Mouse (Mus musculus) midbrain, embryonic 14.5 days (tissue): Measurements from ENCODE around the gene Deaf1. TPM values are rescaled to one million over a fixed set of nuclear protein-coding genes. Genes with fewer than 3 reads are reported as not detected.

Experiments used
- ATAC-seq: fragments of 200-750 bp; cut with Nextera tagmentation; 2 replicates; pipeline ENCODE4 v1.8.0; 2017; ENCODE audit warnings: moderate number of reproducible peaks, moderate library complexity; ENCODE audit not compliant: low FRiP score, low TSS enrichment
- DNase-seq: peaks from one replicate; pipeline ENCODE4 v3.0.0-alpha.2; 2015
- H3K27ac ChIP-seq: fragments of 300-500 bp; sonication (generic); replicated peaks from 2 replicates; pipeline ENCODE4 v1.5.1; 2014; ENCODE audit warnings: mild to moderate bottlenecking, low read depth, low read length, moderate library complexity
- H3K27me3 ChIP-seq: fragments of 300-500 bp; sonication (generic); 2 replicates; pipeline ENCODE4 v1.6.1; 2014; ENCODE audit warnings: low read length, control low read depth, mixed read lengths; ENCODE audit not compliant: control insufficient read depth, insufficient read depth
- H3K36me3 ChIP-seq: fragments of 300-500 bp; sonication (generic); 2 replicates; pipeline ENCODE4 v1.6.1; 2014; ENCODE audit warnings: low read length, control low read depth; ENCODE audit not compliant: control insufficient read depth, insufficient read depth
- H3K4me1 ChIP-seq: fragments of 300-500 bp; sonication (generic); 2 replicates; pipeline ENCODE4 v1.6.1; 2014; ENCODE audit warnings: mild to moderate bottlenecking, antibody characterized with exemption, low read length, control low read depth; ENCODE audit not compliant: control insufficient read depth, insufficient read depth
- H3K4me2 ChIP-seq: fragments of 300-500 bp; sonication (generic); 2 replicates; pipeline ENCODE4 v1.6.1; 2014; ENCODE audit warnings: mild to moderate bottlenecking, low read length, moderate library complexity
- H3K4me3 ChIP-seq: fragments of 300-500 bp; sonication (generic); replicated peaks from 2 replicates; pipeline ENCODE4 v1.5.1; 2014; ENCODE audit warnings: low read depth, low read length
- H3K9ac ChIP-seq: fragments of 300-500 bp; sonication (generic); replicated peaks from 2 replicates; pipeline ENCODE4 v1.6.1; 2014; ENCODE audit warnings: mild to moderate bottlenecking, low read length, moderate library complexity
- H3K9me3 ChIP-seq: fragments of 300-500 bp; sonication (generic); 2 replicates; pipeline ENCODE4 v1.6.1; 2016; ENCODE audit warnings: low read length, control low read depth, mixed read lengths; ENCODE audit not compliant: control insufficient read depth
- WGBS: fragments of 180-500 bp; shearing (Covaris S2); extraction: QIAGEN DNeasy Blood & Tissue Kit; methylation state at CpG from one replicate; pipeline ENCODE4 v1.1.7; 2014; 5-methylcytosine and 5-hydroxymethylcytosine counted together
- polyA plus RNA-seq: library from polyadenylated mRNA; unstranded; fragments of >200 nt; fragmentation: Nextera tagmentation; extraction: Ambion mirVana; gene quantifications from 2 replicates; pipeline ENCODE4 v1.2.1, GENCODE M21; 2014

Deaf1 gene
- polyA plus RNA-seq, 1 experiment from 2014 or later, result 180 TPM

- no peaks in the 10 kb centered on the region for H3K9me3 ChIP-seq
- no peaks in the 10 kb centered on the region for H3K36me3 ChIP-seq
- no peaks in the 10 kb centered on the region for H3K4me1 ChIP-seq
- no peak for DNase-seq
- no peaks in the 10 kb centered on the region; the same call in 1 of the 2 replicates for H3K27me3 ChIP-seq
- H3K9ac ChIP-seq, result no peak overlapping the region
- no peak overlapping the region for H3K4me3 ChIP-seq
- ATAC-seq, result no peak
- 71% methylated on average over 2 of the region's 2 CpGs for WGBS
- no peak overlapping the region for H3K27ac ChIP-seq
- H3K4me2 ChIP-seq, result no peak overlapping the region
Measured at GRCm38 (mm10) chr7:141363752-141364125, 36.2 kb upstream of the Deaf1 start.

- no peaks in the 10 kb centered on the region for H3K36me3 ChIP-seq
- H3K4me2 ChIP-seq, result no peak overlapping the region
- H3K9ac ChIP-seq, result no peak overlapping the region
- H3K4me3 ChIP-seq, result no peak overlapping the region
- H3K27me3 ChIP-seq, result no peaks in the 10 kb centered on the region; the same call in 1 of the 2 replicates
- ATAC-seq, result no peak; the same call in 1 of the 2 replicates
- no peaks in the 10 kb centered on the region for H3K4me1 ChIP-seq
- no peak overlapping the region for H3K27ac ChIP-seq
- no peaks in the 10 kb centered on the region for H3K9me3 ChIP-seq
- WGBS, result 53% methylated on average over 4 of the region's 4 CpGs
- DNase-seq, result peak; percentile 90
Measured at GRCm38 (mm10) chr7:141363106-141363751, 35.7 kb upstream of the Deaf1 start.

- Histone ChIP-seq H3K4me2 (no peak overlapping the region), H3K27me3 (no peaks in the 10 kb centered on the region; the same call in 1 of the 2 replicates), H3K4me1 (no peaks in the 10 kb centered on the region), H3K36me3 (no peaks in the 10 kb centered on the region), H3K4me3 (no peak overlapping the region), H3K9ac (no peak overlapping the region), H3K27ac (no peak overlapping the region), H3K9me3 (no peaks in the 10 kb centered on the region)
- ATAC-seq (no peak), DNase-seq (peak; percentile 9)
- WGBS, result 14% methylated on average over 24 of the region's 24 CpGs
Measured at GRCm38 (mm10) chr7:141361510-141361909, 34.0 kb upstream of the Deaf1 start.

GRCm38 (mm10) chr7:141356971-141357370, 29.5 kb upstream of the Deaf1 start:
- no peaks in the 10 kb centered on the region for H3K36me3 ChIP-seq
- no peak overlapping the region for H3K9ac ChIP-seq
- H3K9me3 ChIP-seq, result no peaks in the 10 kb centered on the region
- H3K27ac ChIP-seq, result no peak overlapping the region
- ATAC-seq (no peak), DNase-seq (no peak)
- H3K4me1 ChIP-seq, result no peaks in the 10 kb centered on the region
- WGBS, result 83% methylated on average over 14 of the region's 14 CpGs
- no peak overlapping the region for H3K4me2 ChIP-seq
- no peaks in the 10 kb centered on the region; the same call in 1 of the 2 replicates for H3K27me3 ChIP-seq
- no peak overlapping the region for H3K4me3 ChIP-seq

- DNase-seq, result peak; percentile 29
- no peak overlapping the region for H3K27ac ChIP-seq
- 62% methylated on average over 12 of the region's 12 CpGs for WGBS
Measured at GRCm38 (mm10) chr7:141355626-141356326, 28.3 kb upstream of the Deaf1 start.

GRCm38 (mm10) chr7:141355051-141355450, 27.6 kb upstream of the Deaf1 start:
- no peak overlapping the region for H3K4me2 ChIP-seq
- ATAC-seq (no peak), DNase-seq (peak; percentile 46)
- no peaks in the 10 kb centered on the region for H3K9me3 ChIP-seq
- no peaks in the 10 kb centered on the region for H3K4me1 ChIP-seq
- no peak overlapping the region for H3K4me3 ChIP-seq
- WGBS, result 65% methylated on average over 8 of the region's 8 CpGs
- no peaks in the 10 kb centered on the region for H3K27me3 ChIP-seq
- no peak overlapping the region for H3K27ac ChIP-seq
- H3K9ac ChIP-seq, result 0 out of 2 replicates have a peak overlapping the region, but pooled peaks have one; percentile 29
- no peaks in the 10 kb centered on the region for H3K36me3 ChIP-seq

More at GRCm38 (mm10) chr7:141355626-141356326, 28.3 kb upstream of the Deaf1 start:
- no peaks in the 10 kb centered on the region for H3K4me1 ChIP-seq
- no peak overlapping the region for H3K9ac ChIP-seq
- no peak overlapping the region for H3K4me2 ChIP-seq
- H3K4me3 ChIP-seq, result no peak overlapping the region
- no peaks in the 10 kb centered on the region; the same call in 1 of the 2 replicates for H3K27me3 ChIP-seq
- H3K9me3 ChIP-seq, result no peaks in the 10 kb centered on the region
- no peak for ATAC-seq
- no peaks in the 10 kb centered on the region for H3K36me3 ChIP-seq

- Histone ChIP-seq H3K9me3 (no peaks in the 10 kb centered on the region), H3K27me3 (no peaks in the 10 kb centered on the region), H3K36me3 (no peaks in the 10 kb centered on the region), H3K4me3 (no peak overlapping the region), H3K4me1 (no peaks in the 10 kb centered on the region), H3K9ac (no peak overlapping the region), H3K4me2 (no peak overlapping the region), H3K27ac (no peak overlapping the region)
- no peak for DNase-seq
- ATAC-seq, result no peak
- WGBS, result 81% methylated on average over 6 of the region's 6 CpGs
Measured at GRCm38 (mm10) chr7:141351061-141351460, 23.6 kb upstream of the Deaf1 start.

GRCm38 (mm10) chr7:141344787-141345186, 17.3 kb upstream of the Deaf1 start:
- ATAC-seq (no peak), DNase-seq (no peak)
- Histone ChIP-seq H3K9ac (no peak overlapping the region), H3K27me3 (no peaks in the 10 kb centered on the region), H3K36me3 (no peaks in the 10 kb centered on the region), H3K4me3 (no peak overlapping the region), H3K27ac (no peak overlapping the region), H3K9me3 (no peaks in the 10 kb centered on the region), H3K4me2 (no peak overlapping the region), H3K4me1 (no peaks in the 10 kb centered on the region)
- 94% methylated on average over 5 of the region's 5 CpGs for WGBS

GRCm38 (mm10) chr7:141343696-141344095, 16.2 kb upstream of the Deaf1 start:
- ATAC-seq (no peak), DNase-seq (no peak)
- Histone ChIP-seq H3K9me3 (no peaks in the 10 kb centered on the region), H3K27me3 (no peaks in the 10 kb centered on the region), H3K4me2 (no peak overlapping the region), H3K4me3 (no peak overlapping the region), H3K4me1 (no peaks in the 10 kb centered on the region), H3K36me3 (no peaks in the 10 kb centered on the region), H3K27ac (no peak overlapping the region), H3K9ac (no peak overlapping the region)
- 80% methylated on average over 7 of the region's 7 CpGs for WGBS
